Mouse (Mus musculus) left cerebral cortex, adult 11 months (tissue): ENCODE measurements around the gene Bag3.
A peak's percentile ranks its signal among the peaks of the same experiment; 100 is the strongest.
"Not testable (repeated sequence)": the region's sequence is repeated elsewhere in the genome, so short reads cannot be mapped to it uniquely, and the experiment has no call there.

ENCODE experiments used
- DNase-seq: peaks from one replicate; pipeline ENCODE4 v3.0.0; 2022; ENCODE audit warnings: low spot score

The Bag3 gene

DNA sequence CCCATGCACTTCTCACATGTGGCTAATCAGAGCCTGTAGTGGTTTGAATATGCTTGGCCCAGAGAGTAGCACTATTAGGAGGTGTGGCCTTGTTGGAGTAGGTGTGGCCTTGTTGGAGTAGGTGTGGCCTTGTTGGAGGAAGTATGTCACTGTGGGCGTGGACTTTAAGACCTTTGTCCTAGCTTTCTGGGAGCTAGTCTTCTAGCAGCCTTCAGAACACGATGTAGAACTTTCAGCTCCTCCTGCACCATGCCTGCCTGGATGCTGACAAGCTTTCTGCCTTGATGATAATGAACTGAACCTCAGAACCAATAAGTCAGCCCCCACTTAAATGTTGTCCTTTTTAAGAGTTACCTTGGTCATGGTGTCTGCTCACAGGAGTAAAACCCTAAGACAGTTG, 46.0 kb downstream of the Bag3 start:
- not testable (repeated sequence) for DNase-seq

DNA sequence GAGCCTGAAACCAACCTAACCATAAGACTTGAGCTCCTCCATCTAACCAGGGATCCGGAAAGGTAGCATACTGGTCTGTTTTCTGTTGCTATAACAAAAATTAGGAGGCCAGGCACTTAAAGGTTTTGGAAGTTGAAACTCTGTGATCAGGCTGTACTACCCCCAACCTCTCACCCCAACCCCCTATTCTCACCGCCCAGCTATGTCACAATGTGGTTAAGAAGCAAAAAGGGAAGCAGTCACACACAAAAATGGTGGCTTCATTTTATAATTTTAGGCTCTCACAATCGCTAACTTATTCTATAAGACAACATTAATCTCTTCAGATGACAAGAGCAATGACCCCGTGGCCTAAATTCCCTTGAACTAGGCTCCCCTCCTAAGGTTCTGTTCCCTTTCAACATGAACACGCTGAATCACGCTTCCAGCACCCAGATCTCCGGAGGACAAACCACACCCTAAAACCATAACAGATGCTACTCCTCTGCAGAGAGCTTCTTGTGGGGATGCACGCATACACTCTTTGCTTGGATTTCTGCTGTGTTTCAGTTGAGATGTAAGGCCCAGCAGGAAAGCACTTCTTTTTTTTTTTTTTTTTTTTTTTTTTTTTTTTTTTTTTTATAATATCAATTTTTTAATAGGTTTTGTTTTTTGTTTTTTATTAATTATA, 46.7 kb downstream of the Bag3 start:
- no peak for DNase-seq

DNA sequence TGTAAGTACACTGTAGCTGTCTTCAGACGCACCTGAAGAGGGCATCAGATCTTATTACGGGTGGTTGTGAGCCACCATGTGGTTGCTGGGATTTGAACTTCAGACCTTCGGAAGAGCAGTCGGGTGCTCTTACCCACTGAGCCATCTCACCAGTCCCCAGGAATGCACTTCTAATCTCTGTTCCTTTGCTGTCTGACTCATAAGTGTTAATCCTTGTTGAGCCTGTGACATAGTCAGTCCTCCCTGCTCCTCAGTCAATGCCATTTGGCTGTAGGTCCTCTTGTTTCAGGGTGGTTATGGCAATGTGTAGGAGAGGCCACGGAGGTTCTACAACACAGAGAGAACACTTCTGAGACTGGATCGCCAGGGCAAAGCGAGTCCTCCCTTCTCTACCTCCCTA, 47.2 kb downstream of the Bag3 start:
- DNase-seq, result not testable (repeated sequence)

- DNase-seq, result no peak
These were observed 48.6 kb downstream of the Bag3 start for GRCm38 (mm10) chr7:128572030-128572429.

GRCm38 (mm10) chr7:128575211-128575610, 51.8 kb downstream of the Bag3 start:
- DNase-seq, result no peak

DNA sequence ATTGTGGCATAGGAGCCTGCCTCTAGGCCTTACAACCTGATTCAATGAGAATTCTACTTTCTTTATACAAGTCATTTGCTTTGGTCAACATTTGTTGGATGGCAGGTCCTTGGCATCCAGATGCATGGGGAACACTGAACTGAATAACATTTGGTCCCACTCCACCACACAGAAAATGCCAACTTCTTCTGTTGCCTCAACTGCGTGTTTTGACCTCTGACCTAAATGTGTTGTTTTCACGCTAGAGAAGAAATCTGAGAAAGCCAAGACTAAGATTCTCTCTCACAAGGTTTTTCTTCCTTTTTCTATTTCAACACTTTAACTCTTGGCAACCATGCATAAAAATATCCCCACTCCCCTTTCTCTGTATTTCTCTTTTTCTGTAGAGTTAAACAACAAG, 52.4 kb downstream of the Bag3 start:
- DNase-seq, result no peak

DNA sequence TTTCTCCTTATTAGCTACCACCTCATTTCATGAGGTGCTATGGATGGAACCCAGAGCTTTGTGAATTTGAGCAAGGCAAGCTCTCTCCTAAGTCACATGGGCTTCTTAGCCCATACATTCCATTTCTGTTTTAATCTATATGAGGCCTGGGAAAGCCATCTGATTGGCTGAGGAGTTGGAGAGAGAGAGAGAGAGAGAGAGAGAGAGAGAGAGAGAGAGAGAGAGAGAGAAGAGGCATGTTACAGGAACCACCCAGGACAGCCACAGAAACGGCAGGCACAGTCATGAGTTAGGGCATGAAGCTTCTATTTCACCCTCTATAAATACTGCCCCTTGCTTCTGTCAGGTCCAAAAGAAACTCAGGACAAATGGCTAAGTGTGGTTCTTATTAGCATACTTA, 54.2 kb downstream of the Bag3 start:
- DNase-seq, result no peak

- no peak for DNase-seq
These were observed 55.0 kb downstream of the Bag3 start for GRCm38 (mm10) chr7:128578199-128578945.

- no peak for DNase-seq
These were observed 56.0 kb downstream of the Bag3 start for GRCm38 (mm10) chr7:128579381-128579780.

GRCm38 (mm10) chr7:128580318-128580717, 56.9 kb downstream of the Bag3 start:
- no peak for DNase-seq

GRCm38 (mm10) chr7:128581864-128582484, 58.6 kb downstream of the Bag3 start:
- no peak for DNase-seq

DNA sequence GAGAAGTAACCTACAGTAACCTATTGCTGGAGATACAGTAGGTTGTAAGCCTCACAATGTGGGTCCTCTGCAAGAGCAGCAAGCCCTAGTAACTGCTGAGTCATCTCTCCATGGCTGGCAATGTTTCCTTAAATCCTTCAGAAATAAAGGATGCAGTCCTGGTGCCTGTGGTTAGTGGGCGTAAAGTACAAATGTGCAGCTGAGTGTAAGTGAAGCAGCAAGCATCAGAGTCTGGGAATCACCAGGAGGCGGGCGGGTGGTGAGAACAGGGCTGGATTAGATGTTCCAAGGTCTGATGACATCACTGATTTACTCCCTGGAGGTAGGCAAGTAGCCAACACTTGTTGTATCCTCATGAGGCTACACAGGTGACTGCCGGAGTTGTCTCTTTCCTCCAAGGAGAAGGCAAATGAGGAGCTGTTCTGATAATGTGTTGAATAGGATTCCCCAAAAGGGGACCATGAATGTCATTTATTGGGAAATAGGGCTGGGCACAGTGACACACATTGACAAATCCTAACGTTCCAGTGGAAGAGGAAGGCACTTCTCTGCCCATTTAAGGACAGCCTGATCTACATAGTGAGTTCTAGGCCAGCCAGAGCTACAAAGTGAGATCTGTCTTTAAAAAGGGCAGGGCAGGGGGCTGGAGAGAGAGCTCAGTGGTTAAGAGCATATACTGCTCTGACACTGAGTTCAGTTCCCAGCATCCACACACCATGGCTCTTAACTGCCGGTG, 60.0 kb downstream of the Bag3 start:
- peak; percentile 78 for DNase-seq

DNA sequence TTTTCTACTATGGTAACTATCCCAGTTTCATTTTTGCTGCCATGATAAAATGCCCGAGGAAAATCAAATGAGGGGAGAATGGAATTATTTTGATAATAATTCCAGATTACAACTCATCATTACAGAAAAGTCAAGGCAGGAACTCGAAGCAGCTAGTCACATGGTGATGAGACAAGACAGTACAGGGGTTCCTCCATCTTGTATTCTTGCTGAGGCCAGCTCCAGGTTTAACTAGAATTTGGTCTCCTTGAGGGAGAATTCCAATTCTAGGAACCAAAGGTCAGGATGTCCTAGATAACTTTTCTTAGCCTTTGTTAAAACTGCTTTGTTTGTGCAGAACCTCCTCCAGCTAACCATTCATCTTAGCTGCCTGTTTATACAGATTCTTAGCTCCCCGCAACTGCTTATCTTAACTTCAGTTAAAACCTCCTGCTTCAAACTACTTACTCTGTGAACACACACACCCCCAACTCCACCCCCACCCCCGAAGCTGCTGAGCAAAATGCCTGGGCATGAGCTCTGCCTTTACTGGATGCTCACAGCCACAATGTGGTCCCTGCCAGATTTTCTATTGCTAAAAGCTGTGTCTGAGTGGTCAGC, 64.0 kb downstream of the Bag3 start:
- DNase-seq, result no peak

DNA sequence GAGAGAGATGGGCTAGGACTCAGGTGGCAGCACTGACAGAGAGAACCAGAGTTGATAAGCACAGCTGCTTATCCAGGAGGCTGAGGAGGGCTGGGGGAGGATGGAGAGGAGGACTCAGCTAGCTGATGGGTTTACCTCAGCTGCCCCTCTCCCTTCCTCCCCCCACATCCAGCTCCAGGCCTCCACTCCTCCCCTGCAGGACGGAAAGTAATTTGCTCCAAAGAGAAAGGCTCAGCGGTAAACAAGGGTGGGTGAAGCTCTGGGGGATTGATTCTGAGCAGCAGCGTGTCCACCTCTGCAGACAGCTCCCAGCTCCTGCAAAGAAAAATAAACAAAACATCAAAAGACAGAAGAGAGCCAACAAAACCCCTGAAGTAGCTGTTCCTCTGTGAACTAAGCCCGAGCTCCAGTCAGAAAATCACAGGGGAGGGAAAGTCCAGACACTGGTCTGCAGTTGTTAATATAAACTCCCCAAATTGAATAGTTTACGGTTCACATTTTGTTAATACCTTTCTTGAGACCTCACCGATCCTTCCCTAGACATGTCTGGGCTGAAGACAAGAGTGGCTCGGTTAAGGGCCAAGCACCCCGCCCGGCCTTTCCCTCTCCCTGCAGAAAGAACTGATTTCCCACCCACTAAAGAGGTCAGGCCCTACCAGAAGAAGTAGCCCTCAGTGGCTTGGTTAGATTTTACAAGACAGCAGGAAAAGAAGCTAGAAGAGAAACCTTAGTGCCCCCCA, 68.1 kb downstream of the Bag3 start:
- DNase-seq, result no peak

DNA sequence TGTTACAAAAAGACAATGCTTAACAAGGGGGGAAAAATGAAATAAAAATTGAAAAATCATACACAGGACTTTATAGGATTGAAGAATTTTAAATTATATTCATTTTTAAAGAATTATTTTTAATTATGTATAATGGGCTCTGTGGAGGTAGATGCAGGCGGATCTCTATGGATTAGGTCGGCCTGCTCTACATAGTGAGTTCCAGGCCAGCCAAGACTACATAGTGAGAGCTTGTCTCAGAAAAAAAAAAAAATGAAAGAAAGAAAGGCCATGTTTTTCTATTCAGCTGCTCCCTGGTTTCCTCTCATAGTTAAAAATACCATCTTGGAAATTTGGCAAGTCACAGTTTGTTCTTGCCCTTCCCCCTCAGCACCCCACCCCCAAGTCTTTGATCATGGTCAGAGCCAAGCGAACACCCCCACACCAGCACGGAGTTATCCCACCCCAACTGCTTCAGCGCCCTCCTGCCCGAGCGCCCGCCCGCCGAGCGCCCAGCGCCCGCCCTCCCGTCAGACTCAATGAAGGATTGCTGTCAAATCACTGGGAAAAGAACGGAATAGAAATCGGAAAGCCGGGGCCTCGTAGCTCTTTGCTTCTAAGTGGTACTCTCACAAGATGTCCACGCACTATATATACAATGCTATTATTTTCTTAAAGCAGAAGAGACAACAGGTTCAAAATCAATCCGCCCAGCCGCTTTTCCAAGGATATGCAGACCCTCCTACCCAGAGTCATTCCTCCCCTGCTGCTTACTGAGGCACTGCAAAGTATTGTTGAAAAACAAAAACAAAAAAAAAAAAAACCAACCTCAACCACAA, 68.9 kb downstream of the Bag3 start:
- DNase-seq, result no peak

DNA sequence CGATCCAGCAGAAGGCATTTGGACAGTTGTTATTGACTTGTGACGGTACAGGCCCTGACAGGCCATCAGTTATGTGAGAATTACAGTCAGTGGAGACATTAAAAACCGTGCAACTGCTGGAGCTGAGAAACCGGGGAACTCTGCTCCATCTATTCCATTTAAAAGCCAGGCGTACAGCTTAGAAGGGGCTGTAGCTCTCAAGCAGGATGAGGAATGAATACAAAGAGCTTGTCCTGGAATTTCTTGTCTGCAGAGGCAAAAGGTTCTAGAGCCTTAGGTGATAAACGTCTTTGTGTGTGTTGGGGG, 69.5 kb downstream of the Bag3 start:
- no peak for DNase-seq

- no peak for DNase-seq
These were observed 72.9 kb downstream of the Bag3 start for GRCm38 (mm10) chr7:128596274-128596673.
